Mouse (Mus musculus) retina, embryonic 14.5 days (tissue): ENCODE data around the gene Kmt5c.

Experiments
- DNase-seq: peaks from one replicate; pipeline ENCODE4 v3.0.0-alpha.2; 2015; ENCODE audit warnings: low spot score

Kmt5c gene

GRCm38 (mm10) chr7:4739544-4740275 lies at the start of gene Kmt5c:
Gene Kmt5c, plus strand, starts transcription at chr7:4740115.
- DNase-seq: peak; percentile 100

GRCm38 (mm10) chr7:4690387-4690786 lies 49.5 kb upstream of the Kmt5c start, which contains the start of gene Brsk1:
Gene Brsk1, plus strand, starts transcription at chr7:4690604.
- DNase-seq: peak; percentile 87

GRCm38 (mm10) chr7:4690951-4691653 lies 48.8 kb upstream of the Kmt5c start:
- peak; percentile 26 for DNase-seq

- DNase-seq: no peak
Observed at GRCm38 (mm10) chr7:4693004-4693403, 46.9 kb upstream of the Kmt5c start.

GRCm38 (mm10) chr7:4702334-4702733 lies 37.6 kb upstream of the Kmt5c start:
- DNase-seq: no peak

GRCm38 (mm10) chr7:4703195-4703594 lies 36.7 kb upstream of the Kmt5c start:
- DNase-seq: no peak

- peak; percentile 77 for DNase-seq
Observed at GRCm38 (mm10) chr7:4705098-4705497, 34.8 kb upstream of the Kmt5c start.

GRCm38 (mm10) chr7:4712594-4712993 lies 27.3 kb upstream of the Kmt5c start:
- no peak for DNase-seq

GRCm38 (mm10) chr7:4716955-4717354 lies 23.0 kb upstream of the Kmt5c start:
- no peak for DNase-seq

- no peak for DNase-seq
Observed at GRCm38 (mm10) chr7:4719276-4719675, 20.6 kb upstream of the Kmt5c start.

- DNase-seq: peak; percentile 26
Observed at GRCm38 (mm10) chr7:4723508-4723907, 16.4 kb upstream of the Kmt5c start.

- DNase-seq: no peak
Observed at GRCm38 (mm10) chr7:4724359-4724758, 15.6 kb upstream of the Kmt5c start.

GRCm38 (mm10) chr7:4725169-4725568 lies 14.7 kb upstream of the Kmt5c start, which contains the start of gene Tmem150b:
Gene Tmem150b, minus strand, starts transcription at chr7:4725249.
- DNase-seq: no peak

GRCm38 (mm10) chr7:4731090-4731489 lies 8.8 kb upstream of the Kmt5c start:
- DNase-seq: no peak

- no peak for DNase-seq
Observed at GRCm38 (mm10) chr7:4732968-4733392, 6.9 kb upstream of the Kmt5c start.

- no peak for DNase-seq
Observed at GRCm38 (mm10) chr7:4739041-4739543, 823 bp upstream of the Kmt5c start.

GRCm38 (mm10) chr7:4740309-4740727 lies 403 bp downstream of the Kmt5c start:
- no peak for DNase-seq

GRCm38 (mm10) chr7:4741151-4741550 lies 1.2 kb downstream of the Kmt5c start:
- peak; percentile 74 for DNase-seq

- no peak for DNase-seq
Observed at GRCm38 (mm10) chr7:4741672-4742481, 2.0 kb downstream of the Kmt5c start.

GRCm38 (mm10) chr7:4742482-4742819 lies 2.5 kb downstream of the Kmt5c start:
- DNase-seq: no peak

GRCm38 (mm10) chr7:4743354-4743753 lies 3.4 kb downstream of the Kmt5c start:
- DNase-seq: no peak

- DNase-seq: no peak
Observed at GRCm38 (mm10) chr7:4744886-4745285, 5.0 kb downstream of the Kmt5c start.
